Mouse (Mus musculus) spleen, adult 18-20 months (tissue): ENCODE data around the gene Creb1.

ENCODE experiments used
- DNase-seq, 2 experiments: peaks; one replicate each; pipeline ENCODE4 v3.0.0; 2022; ENCODE audit warnings: mixed read lengths in 2 of 2

Gene Creb1

GRCm38 (mm10) chr1:64532589-64533470, at the start of gene Creb1:
Gene Creb1, plus strand, starts transcription at chr1:64532645.
- peak; percentile 96 to 97 for DNase-seq

- DNase-seq, result no peak
These were observed 43.9 kb upstream of the Creb1 start for GRCm38 (mm10) chr1:64488521-64489029.

GRCm38 (mm10) chr1:64496803-64497202, 35.6 kb upstream of the Creb1 start:
- no peak for DNase-seq

DNA sequence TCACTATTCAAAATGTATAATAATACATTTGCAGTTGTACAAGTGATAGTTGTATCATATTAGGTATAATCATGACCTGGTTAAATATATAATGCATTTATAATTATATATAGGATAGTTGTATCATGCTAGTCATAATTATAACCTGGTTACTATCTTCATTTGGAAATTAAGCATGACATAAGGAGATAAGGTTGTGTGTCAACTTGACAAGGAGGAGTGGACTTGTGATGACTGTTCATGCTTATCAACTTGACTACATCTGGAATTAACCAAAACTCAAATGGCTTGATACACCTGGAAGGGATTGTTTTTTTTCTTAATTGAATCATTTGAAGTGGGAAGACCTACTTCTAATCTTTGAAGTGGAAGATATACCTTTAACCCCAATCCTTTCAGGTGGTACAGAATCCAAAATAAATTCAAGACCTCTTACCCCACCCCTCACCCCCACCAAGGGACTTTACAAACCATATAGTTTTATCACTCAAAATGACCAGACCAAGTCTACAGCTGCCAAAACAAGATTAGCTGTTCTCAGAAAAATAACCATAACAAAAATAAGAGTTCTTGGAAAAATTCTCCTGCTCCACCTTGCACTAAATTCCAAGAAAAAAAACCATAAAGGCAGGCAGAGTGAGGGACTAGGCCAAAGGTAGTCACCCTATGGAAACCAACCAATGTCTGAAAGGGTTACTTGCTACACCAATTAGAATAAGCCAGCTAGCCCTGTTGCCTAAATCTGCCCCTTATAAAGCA, 30.9 kb upstream of the Creb1 start:
- DNase-seq, result no peak

DNA sequence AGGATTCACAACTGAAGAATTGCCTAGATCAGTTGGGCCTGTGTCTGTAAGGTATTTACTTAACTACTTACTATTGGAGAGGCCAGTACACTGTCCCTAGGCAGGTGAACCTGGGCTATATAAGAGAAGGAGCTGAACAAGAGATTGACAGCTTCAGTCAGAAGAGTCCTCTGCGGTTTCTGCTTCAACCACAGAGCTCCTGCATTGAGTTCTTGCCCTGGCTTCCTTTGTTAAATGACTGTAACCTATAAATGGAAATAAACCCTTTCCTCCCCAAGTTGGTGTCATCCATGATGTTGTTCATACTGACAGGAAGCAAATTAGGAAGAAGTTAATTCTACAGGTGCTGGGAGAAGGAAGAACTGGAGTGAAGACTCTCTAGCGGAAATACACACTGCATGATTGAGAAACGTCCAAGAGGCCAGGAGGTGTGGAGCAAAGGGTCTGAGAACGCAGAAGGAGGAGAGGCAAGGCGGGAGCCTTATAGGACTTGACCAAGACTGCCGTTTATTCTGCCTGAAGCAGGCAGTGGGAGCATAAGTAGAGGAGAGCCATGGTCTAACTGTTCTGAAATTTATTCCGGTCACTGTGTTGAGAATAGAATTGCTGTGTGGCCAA, 23.9 kb upstream of the Creb1 start:
- DNase-seq, result no peak

- DNase-seq, result no peak
These were observed 22.8 kb upstream of the Creb1 start for GRCm38 (mm10) chr1:64509678-64510077.

- DNase-seq, result no peak
These were observed 18.3 kb upstream of the Creb1 start for GRCm38 (mm10) chr1:64514184-64514583.

GRCm38 (mm10) chr1:64516593-64516992, 15.9 kb upstream of the Creb1 start:
- DNase-seq, result no peak

- no peak for DNase-seq
These were observed 14.0 kb upstream of the Creb1 start for GRCm38 (mm10) chr1:64518480-64518879.

- DNase-seq, result no peak
These were observed 13.1 kb upstream of the Creb1 start for GRCm38 (mm10) chr1:64519345-64519744.

GRCm38 (mm10) chr1:64519901-64520300, 12.5 kb upstream of the Creb1 start:
- DNase-seq, result no peak

- no peak for DNase-seq
These were observed 10.7 kb upstream of the Creb1 start for GRCm38 (mm10) chr1:64521734-64522133.

GRCm38 (mm10) chr1:64522637-64523036, 9.8 kb upstream of the Creb1 start:
- DNase-seq, result no peak

DNA sequence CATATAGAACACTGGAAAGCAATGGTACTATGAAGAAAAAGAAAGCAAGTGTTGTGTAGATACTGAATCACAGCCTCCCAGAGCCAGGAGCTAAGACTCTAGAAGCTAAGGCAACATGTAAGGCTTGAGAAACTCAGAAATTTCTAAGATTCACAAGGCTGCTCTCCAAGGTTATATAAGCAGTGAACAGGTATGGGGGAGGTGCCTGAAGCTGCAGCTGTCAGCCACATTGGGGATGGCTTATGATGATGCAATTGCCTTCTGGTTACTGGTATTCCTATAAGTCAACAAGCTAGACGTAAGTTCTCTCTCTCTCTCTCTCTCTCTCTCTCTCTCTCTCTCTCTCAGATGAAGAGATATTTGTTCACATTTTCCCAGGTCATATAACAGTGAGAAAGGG, 9.3 kb upstream of the Creb1 start:
- DNase-seq, result no peak

DNA sequence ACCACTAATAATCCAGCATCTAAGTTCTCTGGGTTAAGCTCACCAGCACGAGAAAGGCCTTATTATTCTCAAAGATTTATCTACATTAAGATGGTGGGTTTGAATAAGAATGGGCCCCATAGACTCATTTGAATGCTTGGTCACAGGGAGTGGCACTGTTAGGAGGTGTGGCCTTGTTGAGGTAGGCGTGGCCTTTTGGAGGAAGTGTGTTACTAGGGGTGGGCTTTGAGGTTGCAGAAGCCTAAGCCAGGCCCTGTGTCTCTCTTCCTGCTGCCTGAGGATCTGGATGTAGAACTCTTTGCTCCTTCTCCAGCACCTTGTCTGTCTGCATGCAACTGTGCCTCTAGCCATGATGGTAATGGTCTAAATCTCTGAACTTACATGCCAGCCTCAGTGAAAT, 7.8 kb upstream of the Creb1 start:
- DNase-seq, result no peak

GRCm38 (mm10) chr1:64527626-64528025, 4.8 kb upstream of the Creb1 start:
- peak in 1 of 2 experiments; percentile 11 for DNase-seq

- peak; percentile 32 to 41 for DNase-seq
These were observed 2.6 kb upstream of the Creb1 start for GRCm38 (mm10) chr1:64529781-64530315.

DNA sequence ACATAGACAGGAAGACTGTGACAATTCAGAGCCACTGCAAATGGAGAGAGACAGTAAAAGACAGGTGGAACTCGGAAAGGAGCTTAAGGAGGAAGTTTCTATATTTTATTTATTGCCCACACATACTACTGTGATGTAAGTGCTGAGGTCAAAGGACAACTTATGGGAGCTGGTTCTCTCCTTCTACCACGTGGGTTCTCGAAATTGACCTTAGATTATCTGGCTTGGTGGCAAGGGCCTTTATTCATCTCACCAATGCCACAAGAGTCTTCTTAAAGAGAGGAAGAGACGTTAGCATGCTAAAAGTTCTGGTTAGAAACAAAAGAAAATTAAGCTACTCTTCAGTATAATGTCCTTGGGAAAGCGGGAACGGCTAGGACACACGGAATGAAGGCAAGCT, 897 bp upstream of the Creb1 start:
- DNase-seq, result no peak

DNA sequence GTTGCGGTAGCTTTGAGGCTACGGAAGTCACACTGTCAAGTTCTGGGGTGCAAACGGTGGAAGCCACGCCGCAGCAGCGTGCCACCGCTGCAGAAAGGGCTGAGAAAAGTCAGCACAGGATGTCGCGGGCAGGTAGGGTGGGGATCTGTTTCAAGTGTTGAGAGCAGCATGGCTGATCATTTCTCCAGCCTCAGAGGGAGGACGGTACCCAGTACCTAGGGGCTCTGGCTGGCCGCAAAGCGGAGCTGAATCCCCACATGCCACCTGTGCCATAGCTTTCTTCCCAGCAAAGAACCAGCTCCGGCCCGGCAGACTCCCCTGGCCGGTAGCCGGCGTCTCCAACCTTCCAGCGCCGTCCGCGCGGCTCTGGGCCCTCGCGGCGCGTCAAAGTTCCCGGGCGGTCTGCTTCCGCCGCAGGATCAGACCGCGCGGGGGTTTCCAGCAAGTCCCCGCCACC, 350 bp upstream of the Creb1 start:
- peak in 1 of 2 experiments; percentile 72 for DNase-seq

- DNase-seq, result peak; percentile 67 to 69
These were observed 1.3 kb downstream of the Creb1 start for GRCm38 (mm10) chr1:64533471-64534443.

DNA sequence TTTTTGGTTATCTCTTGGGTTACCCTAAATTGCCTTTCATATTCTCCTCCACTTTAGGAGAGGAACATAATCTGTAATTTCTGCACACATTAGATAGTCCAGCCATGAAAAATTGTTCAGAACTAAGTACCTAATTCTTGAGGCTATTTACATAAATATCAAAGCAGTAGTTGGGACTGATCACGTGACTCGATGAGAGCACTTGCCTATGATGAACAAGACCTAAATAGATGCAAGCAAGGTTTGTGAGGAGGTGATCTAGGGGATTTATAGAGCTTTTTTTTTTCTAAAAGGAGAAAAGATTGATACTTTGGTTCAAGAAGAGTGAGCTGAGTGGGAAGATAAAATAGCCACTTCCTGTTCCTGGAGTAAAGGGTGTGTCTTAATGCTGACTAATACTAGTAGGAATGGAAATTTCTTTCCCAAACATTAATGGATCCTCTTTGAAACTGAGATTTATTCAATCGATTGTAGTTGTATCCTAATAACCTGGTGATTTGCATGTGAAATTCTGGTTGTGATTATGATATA, 6.5 kb downstream of the Creb1 start:
- no peak for DNase-seq
